Mouse (Mus musculus) adrenal gland, adult 18-20 months (tissue): ENCODE data around the gene Ssh1. TPM values are rescaled to one million over a fixed set of nuclear protein-coding genes. Genes with fewer than 3 reads are reported as not detected.

ENCODE experiments used
- DNase-seq, 2 experiments: peaks; one replicate each; pipeline ENCODE4 v3.0.0; 2021 to 2022; ENCODE audit warnings: low spot score in 2 of 2
- total RNA-seq, 2 experiments: library from RNA; stranded (reverse); gene quantifications; 1 replicate in 1 of 2; 2 replicates in 1 of 2; pipeline ENCODE4 v1.2.3; 2021

Gene Ssh1
- total RNA-seq, 2 experiments from 2014 or later: 15.0 to 15.5 TPM

DNA sequence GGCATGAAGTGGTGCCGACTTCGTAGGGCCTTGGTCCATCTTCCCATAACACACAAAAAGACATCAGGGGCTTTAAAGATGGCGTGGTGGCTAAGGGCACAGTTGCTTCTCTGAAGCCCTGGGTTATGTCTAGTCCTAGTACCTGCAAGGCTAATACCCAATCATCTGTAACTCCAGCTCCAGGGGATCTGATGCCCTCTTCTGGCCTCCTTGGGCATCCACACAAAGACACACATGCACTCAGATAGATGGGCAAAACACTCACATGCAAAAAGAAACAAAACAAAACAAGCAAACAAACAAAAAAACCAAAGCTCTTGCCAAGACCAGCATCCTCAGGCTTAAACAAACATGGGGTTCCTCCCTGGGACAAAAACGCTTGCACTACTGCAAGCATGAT lies 60.2 kb downstream of the Ssh1 start:
- no peak for DNase-seq

DNA sequence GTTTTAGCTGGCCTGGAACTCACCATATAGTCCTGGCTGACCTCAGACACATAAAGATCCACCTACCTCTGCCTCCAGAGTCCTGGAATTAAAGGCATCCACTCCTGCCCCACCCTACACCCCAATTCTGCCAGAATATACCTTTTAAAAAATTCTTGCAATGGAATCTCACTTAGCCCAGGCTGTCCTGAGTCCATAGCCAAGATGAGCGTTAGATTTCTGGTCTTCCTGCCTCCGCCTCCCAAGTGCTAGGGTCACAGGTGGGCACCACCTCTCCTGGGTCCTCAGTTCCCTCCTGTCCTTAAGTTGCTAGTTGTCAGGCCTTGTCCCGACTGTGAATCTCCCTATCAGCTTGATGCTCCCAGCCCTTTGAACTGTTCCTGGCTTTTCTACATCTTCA lies 61.4 kb downstream of the Ssh1 start:
- DNase-seq: no peak

DNA sequence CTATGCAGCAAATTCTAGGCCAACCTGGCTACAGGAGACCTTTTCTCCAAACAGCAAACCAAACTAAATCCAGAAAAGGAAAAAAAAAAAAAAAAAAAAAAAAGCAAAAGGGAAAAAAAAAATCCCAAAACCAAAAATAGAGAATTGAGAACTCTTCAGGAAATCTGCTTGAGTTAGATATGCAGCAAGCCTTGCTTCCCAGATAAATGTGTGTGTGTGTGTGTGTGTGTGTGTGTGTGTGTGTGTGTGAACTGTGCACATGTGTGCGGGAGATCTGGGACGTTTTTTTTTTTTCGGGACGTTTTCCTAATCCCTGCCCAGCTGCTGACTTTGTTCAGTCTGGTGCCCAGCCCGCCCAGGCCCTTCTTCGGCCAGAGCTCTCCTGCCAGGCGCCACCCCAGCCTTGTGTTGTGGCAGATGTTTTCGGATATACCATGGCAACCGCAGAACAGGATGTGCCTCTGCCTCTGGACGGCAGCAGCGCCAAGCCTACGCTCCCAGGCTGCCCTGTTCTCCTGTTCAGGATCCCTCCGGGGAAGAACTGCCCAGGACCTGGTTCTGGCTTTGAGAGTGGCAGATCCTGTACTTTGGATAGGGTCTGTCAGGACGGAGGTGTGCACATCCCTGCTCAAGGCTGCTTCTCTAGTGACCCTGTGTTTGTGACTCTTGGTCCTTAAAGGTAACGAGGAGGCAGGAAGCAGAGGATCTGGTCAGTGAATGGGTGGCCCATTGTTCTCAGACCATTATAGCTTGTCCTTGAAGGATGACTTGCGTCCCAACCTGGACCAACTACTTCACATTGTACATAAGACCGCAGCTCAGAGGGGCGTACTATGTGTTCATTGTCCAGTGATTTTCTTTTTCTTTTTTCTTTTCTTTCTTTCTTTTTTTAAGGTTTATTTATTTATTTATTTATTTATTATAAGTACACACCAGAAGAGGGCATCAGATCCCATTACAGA lies 62.8 kb downstream of the Ssh1 start:
- DNase-seq: peak in 1 of 2 experiments; percentile 49

DNA sequence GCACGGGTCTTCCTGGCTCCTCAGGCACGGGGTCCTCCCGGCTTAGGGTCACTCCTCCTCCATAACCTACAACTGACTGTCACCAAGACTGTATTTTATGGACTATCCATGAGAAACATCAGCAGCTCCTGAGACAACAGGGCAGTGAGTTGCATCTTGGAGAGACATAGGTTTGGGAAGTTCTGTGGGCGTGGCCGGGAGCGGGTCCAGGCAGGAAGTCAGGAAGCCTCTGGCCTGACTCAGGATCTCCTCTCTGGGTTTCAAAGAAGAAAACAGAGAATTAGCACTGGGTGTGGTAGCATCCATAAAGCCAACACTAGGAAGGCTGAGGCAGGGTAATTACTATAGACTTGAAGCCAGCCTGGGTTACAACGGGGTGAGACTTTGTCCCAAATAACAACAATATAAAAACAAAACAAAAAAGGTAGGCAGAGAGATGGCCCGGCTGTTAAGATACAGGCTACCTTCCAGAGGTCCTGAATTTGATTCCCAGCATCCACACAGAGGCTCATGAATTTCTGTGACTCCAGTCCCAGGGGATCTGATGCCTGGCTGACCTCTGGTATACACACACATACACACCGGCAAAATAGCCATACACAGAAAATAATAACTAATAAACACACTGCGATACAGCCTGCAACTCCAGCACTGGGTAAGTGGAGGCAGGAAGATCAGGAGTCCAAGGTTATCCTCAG lies 63.6 kb downstream of the Ssh1 start:
- no peak for DNase-seq

DNA sequence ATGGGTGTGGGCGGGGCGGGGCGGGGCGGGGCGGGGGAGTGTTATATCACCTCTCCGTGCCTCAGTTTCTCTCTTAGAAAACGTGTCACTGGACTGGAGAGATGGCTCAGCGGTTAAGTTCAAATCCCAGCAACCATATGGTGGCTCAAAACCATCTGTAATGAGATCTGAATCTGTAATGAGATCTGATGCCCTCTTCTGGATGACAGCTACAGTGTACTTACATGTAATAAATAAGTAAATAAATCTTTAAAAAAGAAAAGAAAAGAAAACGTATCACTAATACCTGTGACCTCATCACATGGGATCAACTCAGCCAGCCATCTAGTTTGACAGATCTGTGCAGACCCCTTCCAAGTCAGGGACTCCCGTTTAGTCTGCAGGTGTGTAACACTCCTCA lies 64.2 kb downstream of the Ssh1 start:
- no peak for DNase-seq

DNA sequence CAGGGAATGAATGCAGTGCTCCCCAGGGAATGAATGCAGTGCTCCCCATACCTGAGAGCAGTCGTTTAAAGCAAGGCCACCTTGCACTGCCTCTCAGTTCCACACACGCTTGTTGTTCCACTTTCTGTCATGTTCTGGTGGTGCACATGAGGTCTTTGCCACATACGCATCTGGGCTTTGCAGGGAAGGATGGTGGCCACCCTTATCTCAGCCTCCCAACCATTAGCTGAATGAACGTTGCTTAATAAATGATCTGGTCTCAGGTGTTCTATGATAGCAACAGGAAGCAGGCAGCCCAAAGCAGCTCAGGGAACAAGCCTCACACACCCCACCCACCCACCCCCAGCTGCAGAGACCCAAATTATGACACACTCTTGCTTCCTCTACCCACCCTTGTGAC lies 69.1 kb downstream of the Ssh1 start:
- DNase-seq: no peak

DNA sequence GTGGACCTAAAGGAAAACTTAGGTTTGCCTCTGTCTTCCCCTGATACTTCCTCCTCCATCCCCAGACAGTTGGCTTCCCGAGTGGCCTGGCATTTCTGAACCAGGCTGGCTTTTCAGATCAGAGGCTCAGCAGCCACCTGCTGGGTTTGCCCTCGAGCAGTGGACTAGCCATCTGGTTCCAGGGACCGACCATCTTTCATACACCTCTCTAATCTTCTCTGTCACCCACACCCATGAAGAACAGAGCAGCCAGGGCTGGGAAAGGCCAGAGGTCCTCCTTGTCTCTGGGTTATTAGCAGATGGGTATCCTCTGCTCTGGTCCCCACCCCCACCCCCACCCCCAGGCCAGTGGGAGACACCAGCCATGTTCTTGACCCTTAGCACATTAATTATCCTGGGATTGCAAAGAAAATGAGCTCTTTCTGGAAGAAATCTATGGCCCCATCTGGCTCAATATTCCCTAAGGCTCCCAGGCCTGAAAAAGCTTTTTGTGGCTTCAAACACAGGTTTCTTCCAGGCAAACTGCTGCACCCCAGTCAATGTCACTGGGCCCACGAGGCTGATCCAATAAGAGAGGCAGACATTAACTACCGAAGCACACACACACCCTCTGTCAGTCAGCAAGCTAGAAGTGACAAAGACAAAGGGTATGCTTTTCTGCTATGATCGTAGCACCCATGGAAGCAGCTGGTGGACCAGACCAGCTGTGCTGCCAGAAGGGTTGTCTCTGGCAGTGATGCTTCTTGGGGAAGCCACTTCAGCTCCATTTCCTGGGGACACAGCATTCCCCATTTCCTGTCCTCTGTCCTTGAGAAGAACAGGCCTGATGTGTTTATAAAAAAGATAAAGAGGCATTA lies 72.2 kb downstream of the Ssh1 start:
- no peak for DNase-seq

DNA sequence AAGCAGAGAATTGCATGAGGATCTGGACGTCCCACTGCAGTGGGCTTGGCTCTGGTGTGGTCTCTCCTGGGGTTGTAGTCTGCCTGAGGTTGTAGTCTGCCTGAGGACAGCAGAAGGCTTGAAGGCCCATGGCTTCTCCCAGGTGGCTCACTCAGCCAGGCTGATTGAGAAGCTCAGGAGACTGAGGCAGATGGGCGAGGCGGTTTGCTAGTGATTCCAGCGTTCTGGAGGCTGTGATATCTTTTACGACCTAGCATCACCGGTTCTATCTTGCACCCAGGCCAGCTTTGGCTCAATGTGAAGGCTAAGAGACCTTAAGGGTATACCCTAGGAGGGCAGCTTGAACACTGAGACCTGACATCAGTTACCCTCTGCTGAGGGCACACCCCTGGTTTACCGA lies 74.6 kb downstream of the Ssh1 start:
- no peak for DNase-seq

DNA sequence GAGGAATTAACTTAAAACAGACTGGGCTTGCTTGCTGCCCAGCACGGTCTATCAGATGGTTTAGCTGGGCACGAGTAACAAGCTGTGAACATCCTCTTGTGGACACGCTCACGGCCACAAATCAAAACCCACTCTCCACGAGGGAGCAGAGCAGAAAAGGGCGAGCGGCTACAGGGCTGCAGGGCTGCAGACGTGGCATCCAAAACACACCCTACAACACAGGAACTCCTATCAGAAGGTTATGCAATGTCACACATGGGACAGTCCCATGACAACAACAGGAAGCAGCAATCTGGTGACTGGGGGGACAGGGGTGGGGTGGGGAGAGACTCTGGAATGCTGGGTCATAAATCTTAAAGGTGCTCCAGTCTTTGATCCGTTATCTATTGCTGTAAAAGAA lies 75.0 kb downstream of the Ssh1 start:
- DNase-seq: no peak

DNA sequence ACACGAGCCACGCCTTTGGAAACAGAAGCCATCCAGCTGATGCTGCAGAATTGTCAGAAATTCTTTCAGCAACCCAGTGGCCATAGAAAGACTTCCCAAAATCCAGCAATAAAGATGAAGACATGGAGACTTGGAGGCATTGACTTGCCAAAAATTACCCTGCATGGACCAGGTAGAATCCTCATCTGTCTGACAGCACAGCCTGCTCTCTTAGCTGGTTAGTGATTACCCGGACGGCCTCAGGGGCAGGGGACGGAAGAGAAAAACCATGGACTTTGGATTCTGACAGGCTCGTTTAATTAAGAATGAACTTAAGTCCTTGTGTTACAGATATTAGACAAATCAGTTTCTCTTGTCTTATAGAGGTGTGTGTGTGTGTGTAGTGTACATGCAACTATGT lies 83.0 kb downstream of the Ssh1 start:
- DNase-seq: no peak

DNA sequence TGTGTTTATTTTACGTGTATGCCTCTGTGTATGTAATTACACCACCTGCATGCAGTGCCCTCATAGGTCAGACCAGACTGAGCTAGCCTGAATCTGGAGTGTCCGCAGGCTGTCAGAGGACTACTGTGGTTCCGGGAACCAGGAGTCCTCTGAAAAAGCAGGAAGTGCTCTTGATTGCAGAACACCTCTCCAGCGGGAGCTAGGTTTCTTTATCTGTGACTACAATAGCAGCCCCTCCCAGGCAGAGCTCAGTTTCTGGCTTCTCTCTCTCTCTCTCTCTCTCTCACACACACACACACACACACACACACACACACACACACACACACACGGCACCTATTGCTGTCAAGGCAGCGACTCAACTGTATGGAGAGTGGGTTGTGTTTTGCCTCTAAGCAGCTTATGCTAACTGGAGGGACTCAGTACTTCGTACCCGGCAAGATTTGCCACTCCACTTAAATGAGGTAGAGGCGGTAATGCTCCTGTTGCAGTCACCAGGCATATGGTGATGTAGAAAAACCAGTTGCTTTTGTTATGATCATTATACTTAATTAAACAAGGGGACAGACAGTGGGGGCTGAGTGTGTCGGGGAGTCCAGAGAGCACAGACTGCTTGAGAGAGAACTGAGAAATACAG lies 83.5 kb downstream of the Ssh1 start:
- no peak for DNase-seq

DNA sequence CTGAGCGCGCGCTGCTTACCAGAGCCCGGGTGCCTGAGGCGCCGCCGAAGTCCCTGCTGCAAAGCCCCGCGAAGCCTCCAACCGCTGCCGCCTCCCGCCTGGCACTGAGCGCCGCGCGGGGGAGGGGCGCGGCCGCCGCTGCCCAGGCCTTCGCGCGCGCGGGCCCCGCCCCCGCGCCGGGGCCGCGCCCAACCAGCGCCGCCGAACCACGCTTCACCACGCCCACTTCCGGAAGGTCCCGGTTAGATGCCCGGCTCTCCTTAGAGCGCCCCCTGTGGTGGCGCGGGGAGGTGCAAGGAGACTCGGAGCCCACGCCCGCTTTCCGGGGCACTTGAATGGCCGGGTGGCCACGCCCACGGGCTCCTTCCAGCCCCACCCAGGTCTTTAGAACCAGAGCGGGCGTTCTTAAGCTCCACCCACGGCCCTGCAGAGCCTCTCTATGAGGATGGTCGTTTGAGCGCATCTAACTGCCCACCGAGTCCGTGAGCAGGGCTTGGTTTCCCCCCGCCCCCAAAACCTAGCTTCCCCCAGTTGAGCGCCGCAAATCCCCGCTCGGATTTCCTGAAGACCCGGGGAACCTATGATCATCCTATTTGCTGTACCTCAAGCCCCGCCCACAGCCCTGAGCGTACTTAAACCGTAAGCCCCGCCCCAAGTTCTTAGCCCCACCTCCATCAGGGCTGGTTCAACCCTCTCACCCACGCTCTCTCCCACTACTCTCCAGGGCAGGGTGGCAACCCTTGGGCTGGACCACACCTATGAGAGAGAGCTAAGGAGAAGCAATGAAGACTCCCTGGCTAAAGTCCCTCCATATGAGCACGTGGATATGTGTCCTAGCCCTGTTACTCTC lies 84.9 kb downstream of the Ssh1 start, which contains the start of gene Coro1c:
Coro1c (minus strand) TSS at position 167 of the 850 bp plus-strand sequence.
- peak; percentile 100 for DNase-seq

DNA sequence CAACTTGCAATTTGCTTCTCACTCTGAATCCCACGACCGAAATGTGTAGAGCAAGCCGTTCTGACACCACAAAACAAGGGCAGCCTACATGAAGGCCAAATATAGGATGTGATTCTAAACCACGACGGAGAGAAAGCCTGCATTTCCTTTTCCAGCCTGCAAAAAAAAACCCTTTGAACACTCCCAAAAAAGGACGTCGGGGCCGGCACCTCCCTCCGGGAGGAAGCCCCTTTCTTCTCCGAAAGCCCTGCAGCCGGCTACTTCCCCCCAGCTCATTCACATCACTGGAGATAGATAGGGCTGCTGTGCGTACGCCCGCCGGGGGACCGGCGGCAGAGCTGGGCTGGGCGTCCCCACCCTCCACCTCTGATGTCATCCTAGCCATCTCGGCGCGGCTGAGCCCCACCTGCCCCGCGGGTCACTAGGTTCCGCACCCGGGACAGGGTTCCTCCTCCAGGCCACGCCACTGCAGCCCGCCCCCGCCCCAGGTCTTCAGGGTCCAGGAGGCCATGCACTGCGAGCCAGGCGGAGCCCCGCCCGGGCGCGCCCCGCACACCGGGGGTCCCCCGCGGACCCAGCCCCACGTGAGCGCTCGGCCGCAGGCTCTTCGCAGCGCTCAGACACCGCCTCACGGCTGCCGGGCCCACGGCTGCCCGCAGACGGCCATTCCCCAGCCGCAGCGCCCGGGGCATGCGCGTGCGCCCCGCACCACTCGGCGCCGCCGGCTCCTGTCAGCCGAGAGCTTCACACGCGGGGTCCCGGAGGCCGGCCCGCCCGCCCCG lies 85.7 kb downstream of the Ssh1 start:
- DNase-seq: peak; percentile 48 to 59

DNA sequence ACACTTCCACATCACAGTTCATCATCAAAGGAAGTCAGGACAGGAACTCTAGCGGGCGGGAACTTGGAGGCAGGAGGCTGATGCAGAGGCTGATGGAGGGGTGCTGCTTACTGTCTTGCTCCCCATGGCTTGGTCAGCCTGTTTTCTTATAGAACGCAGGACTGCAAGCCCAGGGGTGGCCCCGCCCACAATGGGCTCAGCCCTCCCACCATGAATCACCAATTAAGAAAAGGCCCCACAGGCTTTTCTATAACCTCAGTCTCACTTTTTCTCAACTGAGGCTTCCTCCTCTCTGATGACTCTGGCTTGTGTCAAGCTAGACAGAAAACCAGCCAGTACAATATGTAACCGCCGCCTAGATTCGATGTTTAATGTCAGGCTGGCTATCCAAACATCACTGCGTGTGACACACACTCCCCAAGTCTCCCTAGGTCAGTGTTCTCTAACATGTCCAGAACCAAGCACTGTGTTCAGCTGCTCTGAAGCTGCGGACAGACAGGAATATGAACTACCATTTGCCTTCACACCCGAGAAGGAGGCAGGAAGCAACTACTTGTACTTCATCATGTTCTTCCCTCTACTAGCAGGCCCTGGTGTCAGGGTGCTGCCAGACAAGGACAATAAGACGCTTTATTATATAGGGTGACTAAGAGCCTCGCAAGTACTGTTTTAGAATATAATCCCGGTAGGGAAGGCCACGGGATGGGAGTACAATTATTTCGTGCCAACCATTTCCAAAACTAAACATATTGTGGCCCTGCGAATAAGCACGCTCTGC lies 86.5 kb downstream of the Ssh1 start:
- peak in 1 of 2 experiments; percentile 19 for DNase-seq

DNA sequence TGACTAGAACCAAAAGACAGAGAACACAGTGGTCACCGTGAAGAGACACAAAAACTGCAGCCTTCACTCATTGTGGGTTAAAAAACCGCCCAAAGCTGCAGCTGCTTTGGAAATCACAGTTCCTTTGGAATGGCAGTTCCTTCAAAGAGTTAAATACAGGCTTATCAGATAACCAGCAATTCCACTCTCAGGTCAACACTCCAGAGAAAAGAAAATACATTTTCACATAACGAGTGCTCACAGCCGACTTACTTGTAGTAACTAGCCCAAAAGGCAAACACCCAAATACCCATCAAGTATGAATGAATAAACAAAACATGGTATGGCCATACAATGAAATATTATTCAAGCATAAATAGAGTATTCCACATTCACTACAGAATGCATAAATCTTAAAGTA lies 88.7 kb downstream of the Ssh1 start:
- no peak for DNase-seq

DNA sequence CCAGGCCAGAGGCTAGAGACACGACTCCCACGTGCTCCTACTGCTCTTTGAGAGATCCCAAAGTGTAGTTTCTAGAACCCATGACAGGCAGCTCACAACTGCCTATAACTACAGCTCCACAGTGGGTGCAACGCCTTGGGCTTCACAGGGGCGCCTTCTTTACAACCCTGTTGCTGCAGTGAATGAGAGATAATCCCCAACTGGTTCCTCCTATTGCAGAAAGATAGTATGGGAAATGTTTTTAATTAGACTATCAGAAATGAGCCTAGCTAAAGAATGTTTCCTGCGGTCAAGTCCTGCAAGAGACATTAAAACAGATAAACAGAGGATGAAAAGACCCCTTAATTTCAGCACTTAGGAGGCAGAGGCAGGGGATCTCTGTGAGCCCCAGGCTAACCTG lies 90.7 kb downstream of the Ssh1 start:
- no peak for DNase-seq

DNA sequence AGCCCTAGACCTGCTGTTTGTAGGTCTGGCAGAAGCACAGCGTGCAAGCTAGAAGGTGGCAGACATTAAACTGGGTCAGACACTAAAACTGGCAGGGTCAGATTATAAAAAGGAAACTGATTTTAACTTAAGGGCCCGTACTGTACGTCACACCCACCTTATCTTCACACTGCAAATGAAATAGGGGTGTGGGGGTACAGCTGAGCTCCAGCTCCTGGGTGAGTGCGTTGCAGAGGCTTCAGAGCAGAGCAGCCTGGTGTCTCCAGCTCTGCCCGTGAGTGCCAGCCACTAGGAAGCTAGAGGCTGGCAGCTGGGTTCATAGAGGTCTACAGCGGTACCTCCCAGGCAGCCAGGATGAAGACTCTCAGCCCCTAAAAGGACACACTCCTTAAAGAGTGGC lies 91.7 kb downstream of the Ssh1 start:
- DNase-seq: no peak

DNA sequence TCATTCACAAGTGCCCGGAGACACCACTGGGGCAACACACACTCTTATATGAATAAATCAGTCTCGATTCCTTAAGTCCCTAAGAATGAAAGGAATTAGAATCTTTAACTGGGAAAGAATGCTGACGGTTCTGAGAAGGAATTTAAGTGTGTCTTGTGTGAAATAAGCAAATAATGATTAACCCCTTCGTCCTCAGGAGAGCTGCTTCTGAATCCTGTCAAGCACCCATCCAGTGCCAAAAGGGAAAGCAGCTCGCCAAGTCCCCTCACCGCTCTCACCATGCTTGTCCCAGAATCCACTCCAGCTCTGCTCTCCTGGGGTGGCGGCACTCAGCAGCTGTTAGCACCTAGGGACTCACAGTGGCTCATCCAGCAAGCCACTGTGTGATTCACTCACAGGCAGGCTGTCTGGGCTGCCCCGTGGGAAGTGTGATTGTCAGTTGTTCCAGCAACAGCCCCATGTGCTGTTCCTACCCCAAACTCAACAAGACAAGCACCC lies 92.6 kb downstream of the Ssh1 start:
- no peak for DNase-seq
